Mouse (Mus musculus) neural tube, embryonic 11.5 days (tissue): Measurements from ENCODE around the gene Stra6. TPM values are rescaled to one million over a fixed set of nuclear protein-coding genes. Genes with fewer than 3 reads are reported as not detected.

ENCODE experiments used
- ATAC-seq: fragments of 200-750 bp; cut with Nextera tagmentation; 2 replicates; pipeline ENCODE4 v1.8.0; 2017; ENCODE audit warnings: moderate number of reproducible peaks, mild to moderate bottlenecking, moderate TSS enrichment, moderate library complexity; ENCODE audit not compliant: insufficient read depth, low FRiP score, low TSS enrichment
- DNase-seq: peaks from one replicate; pipeline ENCODE4 v3.0.0-alpha.2; 2015; ENCODE audit warnings: low spot score
- H3K27ac ChIP-seq: fragments of 300-500 bp; sonication (generic); 2 replicates; pipeline ENCODE4 v1.5.1; 2014; ENCODE audit warnings: low read depth, mild to moderate bottlenecking, low read length
- H3K27me3 ChIP-seq: fragments of 300-500 bp; sonication (generic); 2 replicates; pipeline ENCODE4 v1.6.1; 2014; ENCODE audit warnings: mild to moderate bottlenecking, low read length, mixed read lengths; ENCODE audit not compliant: control insufficient read depth, insufficient read depth
- H3K36me3 ChIP-seq: fragments of 300-500 bp; sonication (generic); 2 replicates; pipeline ENCODE4 v1.6.1; 2014; ENCODE audit warnings: mild to moderate bottlenecking, low read length, moderate library complexity, mixed read lengths; ENCODE audit not compliant: control insufficient read depth, insufficient read depth
- H3K4me1 ChIP-seq: fragments of 300-500 bp; sonication (generic); 2 replicates; pipeline ENCODE4 v1.6.1; 2014; ENCODE audit warnings: low read length, mixed read lengths; ENCODE audit not compliant: control insufficient read depth, insufficient read depth
- H3K4me2 ChIP-seq: fragments of 300-500 bp; sonication (generic); 2 replicates; pipeline ENCODE4 v1.6.1; 2014; ENCODE audit warnings: low read depth, mild to moderate bottlenecking, moderate library complexity
- H3K4me3 ChIP-seq: fragments of 300-500 bp; sonication (generic); 2 replicates; pipeline ENCODE4 v1.5.1; 2014; ENCODE audit warnings: low read depth, low read length
- H3K9ac ChIP-seq: fragments of 300-500 bp; sonication (generic); 2 replicates; pipeline ENCODE4 v1.6.1; 2014; ENCODE audit warnings: mild to moderate bottlenecking, low read length
- H3K9me3 ChIP-seq: fragments of 300-500 bp; sonication (generic); 2 replicates; pipeline ENCODE4 v1.6.1; 2016; ENCODE audit warnings: low read length; ENCODE audit not compliant: control insufficient read depth
- WGBS: fragments of 180-500 bp; shearing (Covaris S2); extraction: QIAGEN DNeasy Blood & Tissue Kit; methylation state at CpG from one replicate; pipeline ENCODE4 v1.1.7; 2014; 5-methylcytosine and 5-hydroxymethylcytosine counted together
- polyA plus RNA-seq: library from polyadenylated mRNA; unstranded; fragments of >200 nt; fragmentation: Nextera tagmentation; extraction: Ambion mirVana; gene quantifications from 2 replicates; pipeline ENCODE4 v1.2.1, GENCODE M21; 2014

The Stra6 gene
- polyA plus RNA-seq, 1 experiment from 2014 or later = 53.7 TPM

- Histone ChIP-seq H3K4me3 (no peak overlapping the region), H3K27ac (no peak overlapping the region), H3K27me3 (peaks cover 47% of the 10 kb centered on the region), H3K4me2 (no peak overlapping the region), H3K9ac (no peak overlapping the region), H3K9me3 (no peaks in the 10 kb centered on the region), H3K36me3 (no peaks in the 10 kb centered on the region), H3K4me1 (peaks cover 16% of the 10 kb centered on the region)
- DNase-seq (no peak), ATAC-seq (no peak)
- 63% methylated on average over 9 of the region's 9 CpGs for WGBS
These were observed 130.6 kb downstream of the Stra6 start for GRCm38 (mm10) chr9:58194222-58194621.

- Histone ChIP-seq H3K36me3 (no peaks in the 10 kb centered on the region), H3K4me2 (no peak overlapping the region), H3K27ac (no peak overlapping the region), H3K9ac (0 out of 2 replicates have a peak overlapping the region, but pooled peaks have one; percentile 14), H3K4me1 (peaks cover 20% of the 10 kb centered on the region), H3K27me3 (peaks cover 61% of the 10 kb centered on the region), H3K4me3 (0 out of 2 replicates have a peak overlapping the region, but pooled peaks have one; percentile 16), H3K9me3 (no peaks in the 10 kb centered on the region)
- DNase-seq (no peak), ATAC-seq (no peak)
- WGBS = 10% methylated on average over 1 of the region's 1 CpGs
These were observed 132.1 kb downstream of the Stra6 start for GRCm38 (mm10) chr9:58195671-58196070.

- H3K9me3 ChIP-seq = no peaks in the 10 kb centered on the region
- no peaks in the 10 kb centered on the region for H3K36me3 ChIP-seq
- H3K27ac ChIP-seq = no peak overlapping the region
- H3K4me3 ChIP-seq = peak overlapping the region; percentile 16
- 3% methylated on average over 14 of the region's 14 CpGs for WGBS
- H3K4me2 ChIP-seq = peak overlapping the region; percentile 30
- peaks cover 20% of the 10 kb centered on the region for H3K4me1 ChIP-seq
- H3K27me3 ChIP-seq = peaks cover 66% of the 10 kb centered on the region
- H3K9ac ChIP-seq = peak overlapping the region; percentile 14; the same call in 1 of the 2 replicates
- no peak for ATAC-seq
- DNase-seq = no peak
These were observed 132.6 kb downstream of the Stra6 start for GRCm38 (mm10) chr9:58196141-58196540.

GRCm38 (mm10) chr9:58196610-58197567 lies 133.3 kb downstream of the Stra6 start:
- Histone ChIP-seq H3K9ac (peak overlapping the region; percentile 50), H3K4me2 (peak overlapping the region; percentile 44), H3K27ac (no peak overlapping the region), H3K36me3 (no peaks in the 10 kb centered on the region), H3K9me3 (no peaks in the 10 kb centered on the region), H3K4me1 (peaks cover 26% of the 10 kb centered on the region), H3K27me3 (peaks cover 74% of the 10 kb centered on the region), H3K4me3 (peak overlapping the region; percentile 29)
- WGBS = 1% methylated on average over 46 of the region's 46 CpGs
- DNase-seq (peak; percentile 36), ATAC-seq (no peak)

- H3K4me3 ChIP-seq = peak overlapping the region; percentile 29
- H3K9me3 ChIP-seq = no peaks in the 10 kb centered on the region
- no peak for ATAC-seq
These were observed 134.5 kb downstream of the Stra6 start for GRCm38 (mm10) chr9:58197781-58198701.

GRCm38 (mm10) chr9:58198801-58199371 lies 135.3 kb downstream of the Stra6 start:
- DNase-seq = peak; percentile 20
- no peak for ATAC-seq
- Histone ChIP-seq H3K27ac (0 out of 2 replicates have a peak overlapping the region, but pooled peaks have one; percentile 39), H3K4me3 (peak overlapping the region; percentile 29), H3K4me2 (peak overlapping the region; percentile 44), H3K9me3 (no peaks in the 10 kb centered on the region), H3K4me1 (peaks cover 32% of the 10 kb centered on the region), H3K9ac (peak overlapping the region; percentile 35), H3K36me3 (no peaks in the 10 kb centered on the region), H3K27me3 (peaks cover 93% of the 10 kb centered on the region)
- WGBS = under 1% methylated on average over 38 of the region's 38 CpGs

More at GRCm38 (mm10) chr9:58197781-58198701, 134.5 kb downstream of the Stra6 start:
- Histone ChIP-seq H3K9ac (peak overlapping the region; percentile 35; the same call in 1 of the 2 replicates), H3K4me2 (peak overlapping the region; percentile 44), H3K27me3 (peaks cover 85% of the 10 kb centered on the region), H3K27ac (0 out of 2 replicates have a peak overlapping the region, but pooled peaks have one; percentile 3), H3K4me1 (peaks cover 32% of the 10 kb centered on the region), H3K36me3 (no peaks in the 10 kb centered on the region)
- under 1% methylated on average over 58 of the region's 58 CpGs for WGBS
- peak; percentile 68 for DNase-seq

GRCm38 (mm10) chr9:58199381-58200269 lies 136.0 kb downstream of the Stra6 start:
- H3K36me3 ChIP-seq = no peaks in the 10 kb centered on the region
- H3K9ac ChIP-seq = peak overlapping the region; percentile 35
- no peaks in the 10 kb centered on the region for H3K9me3 ChIP-seq
- peak overlapping the region; percentile 29 for H3K4me3 ChIP-seq
- DNase-seq = peak; percentile 51
- no peak for ATAC-seq
- H3K27ac ChIP-seq = 0 out of 2 replicates have a peak overlapping the region, but pooled peaks have one; percentile 39
- WGBS = under 1% methylated on average over 41 of the region's 41 CpGs
- H3K4me1 ChIP-seq = peaks cover 32% of the 10 kb centered on the region
- H3K4me2 ChIP-seq = peak overlapping the region; percentile 44
- peaks cover 91% of the 10 kb centered on the region for H3K27me3 ChIP-seq
